Mouse (Mus musculus) megakaryocyte, embryonic 14.5 days (primary cell): ENCODE measurements around the gene Igf2bp3.

Source experiments
- FLI1 ChIP-seq: IDR thresholded peaks from 2 replicates; pipeline ENCODE4 v1.6.1; 2012; ENCODE audit warnings: low read length, inconsistent platforms, mixed read lengths
- GATA1 ChIP-seq: IDR thresholded peaks from 3 replicates; pipeline ENCODE4 v1.6.1; 2012; ENCODE audit warnings: mixed read lengths, low read length, inconsistent platforms, borderline replicate concordance

DNA sequence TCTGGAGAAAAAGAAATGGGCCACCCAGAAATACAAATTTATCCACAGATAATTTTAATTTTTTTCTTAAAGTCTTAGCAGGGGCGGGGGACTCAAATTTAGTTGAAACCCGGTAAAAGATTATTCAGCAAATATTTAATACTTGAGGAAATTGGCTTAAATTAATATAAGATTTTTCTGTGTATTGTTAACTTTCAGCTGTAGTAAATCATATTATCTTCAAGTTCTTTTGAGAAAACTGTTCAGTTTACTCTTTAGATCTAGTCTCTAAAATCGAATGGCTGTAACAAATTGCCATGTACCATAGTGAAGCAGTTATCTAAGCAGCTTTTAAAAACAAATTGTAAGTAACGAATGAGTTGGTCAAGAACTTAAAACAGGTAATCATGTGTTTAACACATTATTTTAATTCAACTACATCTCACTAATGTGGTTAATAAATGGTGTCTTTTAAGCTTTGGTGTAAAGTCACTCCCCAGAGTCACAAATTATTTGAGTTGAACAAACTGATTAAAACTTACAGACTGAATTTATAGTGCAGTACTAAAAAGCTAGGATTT, 4.3 kb upstream of the Igf2bp3 start:
- TF ChIP-seq GATA1 (no peak), FLI1 (no peak)
